Mouse (Mus musculus) myocyte (in vitro differentiated cells): ENCODE measurements around the gene Myo5c.

Source experiments
- E2F4 ChIP-seq: IDR thresholded peaks from one replicate; pipeline ENCODE4 v1.6.1; 2011; ENCODE audit warnings: mild to moderate bottlenecking, control low read depth, moderate library complexity; ENCODE audit not compliant: insufficient read depth
- MAX ChIP-seq: IDR thresholded peaks from one replicate; pipeline ENCODE4 v1.6.1; 2011; ENCODE audit warnings: low read depth, mild to moderate bottlenecking, control low read depth
- MYOD1 ChIP-seq, 3 experiments: IDR thresholded peaks; one replicate each; pipeline ENCODE4 v1.6.1; 2011; ENCODE audit warnings: control low read depth in 2 of 3, low read depth in 2 of 3, mild to moderate bottlenecking in 2 of 3, moderate library complexity in 1 of 3; ENCODE audit not compliant: insufficient read length in 2 of 3, control insufficient read depth in 1 of 3
- MYOG ChIP-seq, 3 experiments: IDR thresholded peaks; one replicate each; pipeline ENCODE4 v1.6.1; 2011; ENCODE audit warnings: control low read depth in 2 of 3, low read depth in 2 of 3, mild to moderate bottlenecking in 2 of 3; ENCODE audit not compliant: insufficient read length in 2 of 3, control insufficient read depth in 1 of 3, insufficient read depth in 1 of 3
- POLR2A ChIP-seq: IDR thresholded peaks from one replicate; pipeline ENCODE4 v1.6.1; 2011; ENCODE audit warnings: low read depth, mild to moderate bottlenecking, control low read depth, moderate library complexity; ENCODE audit not compliant: insufficient read length
- POLR2AphosphoS2 ChIP-seq: IDR thresholded peaks from one replicate; pipeline ENCODE4 v1.6.1; 2011; ENCODE audit warnings: low read depth, control low read depth; ENCODE audit not compliant: insufficient read length
- TCF3 ChIP-seq: IDR thresholded peaks from one replicate; pipeline ENCODE4 v1.6.1; 2011; ENCODE audit warnings: low read depth, control low read depth; ENCODE audit not compliant: insufficient read length
- USF1 ChIP-seq: IDR thresholded peaks from one replicate; pipeline ENCODE4 v1.6.1; 2011; ENCODE audit warnings: low read depth, mild to moderate bottlenecking, control low read depth, moderate library complexity

- no peak for TF ChIP-seq POLR2A
- peak; percentile 19 for TF ChIP-seq USF1
- no peak for TF ChIP-seq MAX
- no peak for TF ChIP-seq POLR2AphosphoS2
- no peak for TF ChIP-seq MYOD1 (IDR thresholded peaks at IDR 0.05; ENCODE audit: control insufficient read depth in 1 of 3, insufficient read length in 2 of 3, low read depth in 2 of 3)
- TF ChIP-seq TCF3: no peak
- no peak for TF ChIP-seq E2F4
- no peak for TF ChIP-seq MYOG (IDR thresholded peaks at IDR 0.05; ENCODE audit: control insufficient read depth in 1 of 3, insufficient read depth in 1 of 3, insufficient read length in 2 of 3, low read depth in 2 of 3)
These were observed 83.4 kb downstream of the Myo5c start for GRCm38 (mm10) chr9:75315238-75315637.
